Mouse (Mus musculus): ENCODE measurements around the gene Mettl26.
"Not testable (repeated sequence)": the region's sequence is repeated elsewhere in the genome, so short reads cannot be mapped to it uniquely, and the experiment has no call there.

Mettl26 gene

GRCm38 (mm10) chr17:25868601-25869191 lies 6.2 kb upstream of the Mettl26 start, which contains the start of gene Mcrip2:
Gene Mcrip2 (minus strand): TSS chr17:25868764.
- in situ Hi-C loops (cut with MboI): no loop called here

- in situ Hi-C loops (cut with MboI): no loop called here
Measured at GRCm38 (mm10) chr17:25869498-25869897, 5.4 kb upstream of the Mettl26 start.

- in situ Hi-C loops (cut with MboI): no loop called here
Measured at GRCm38 (mm10) chr17:25869954-25870353, 4.9 kb upstream of the Mettl26 start.

GRCm38 (mm10) chr17:25871566-25871965 lies 3.3 kb upstream of the Mettl26 start:
- in situ Hi-C loops (cut with MboI): not testable (repeated sequence)

GRCm38 (mm10) chr17:25872676-25873075 lies 2.2 kb upstream of the Mettl26 start:
- in situ Hi-C loops (cut with MboI): no loop called here

- in situ Hi-C loops (cut with MboI): no loop called here
Measured at GRCm38 (mm10) chr17:25873405-25874147, 1.3 kb upstream of the Mettl26 start.

GRCm38 (mm10) chr17:25874148-25874720 lies 640 bp upstream of the Mettl26 start:
- in situ Hi-C loops (cut with MboI): no loop called here

GRCm38 (mm10) chr17:25875171-25876136 lies 580 bp downstream of the Mettl26 start:
- in situ Hi-C loops (cut with MboI): no loop called here

- in situ Hi-C loops (cut with MboI): no loop called here
Measured at GRCm38 (mm10) chr17:25876347-25876915, 1.6 kb downstream of the Mettl26 start.

GRCm38 (mm10) chr17:25877025-25877424 lies 2.2 kb downstream of the Mettl26 start:
- in situ Hi-C loops (cut with MboI): no loop called here

GRCm38 (mm10) chr17:25877741-25878610 lies 3.1 kb downstream of the Mettl26 start:
- in situ Hi-C loops (cut with MboI): no loop called here

- in situ Hi-C loops (cut with MboI): no loop called here
Measured at GRCm38 (mm10) chr17:25878611-25879180, 3.8 kb downstream of the Mettl26 start.

- in situ Hi-C loops (cut with MboI): no loop called here
Measured at GRCm38 (mm10) chr17:25879261-25879660, 4.4 kb downstream of the Mettl26 start.

GRCm38 (mm10) chr17:25879750-25880149 lies 4.9 kb downstream of the Mettl26 start:
- in situ Hi-C loops (cut with MboI): no loop called here

GRCm38 (mm10) chr17:25880196-25880910 lies 5.5 kb downstream of the Mettl26 start, which contains the start of gene Wfikkn1:
Gene Wfikkn1 (minus strand): TSS chr17:25880858.
- in situ Hi-C loops (cut with MboI): no loop called here

- in situ Hi-C loops (cut with MboI): no loop called here
Measured at GRCm38 (mm10) chr17:25880913-25881641, 6.2 kb downstream of the Mettl26 start.

GRCm38 (mm10) chr17:25881691-25882090 lies 6.8 kb downstream of the Mettl26 start:
- in situ Hi-C loops (cut with MboI): no loop called here

- in situ Hi-C loops (cut with MboI): no loop called here
Measured at GRCm38 (mm10) chr17:25882306-25882705, 7.4 kb downstream of the Mettl26 start.

GRCm38 (mm10) chr17:25883268-25883667 lies 8.4 kb downstream of the Mettl26 start:
- in situ Hi-C loops (cut with MboI): no loop called here

Data from mature B cell (primary cell).